Mouse (Mus musculus) liver, embryonic 13.5 days (tissue): ENCODE measurements around the gene Bicdl1. TPM values are rescaled to one million over a fixed set of nuclear protein-coding genes. Genes with fewer than 3 reads are reported as not detected.

Experiments used
- ATAC-seq: fragments of 200-750 bp; cut with Nextera tagmentation; 2 replicates; pipeline ENCODE4 v1.8.0; 2017; ENCODE audit warnings: low read depth, mild to moderate bottlenecking, moderate number of reproducible peaks, moderate library complexity
- DNase-seq: peaks from one replicate; pipeline ENCODE4 v3.0.0; 2022
- H3K27ac ChIP-seq: fragments of 300-500 bp; sonication (generic); 2 replicates; pipeline ENCODE4 v1.5.1; 2015; ENCODE audit warnings: moderate library complexity, mild to moderate bottlenecking, inconsistent platforms
- H3K27me3 ChIP-seq: fragments of 300-500 bp; sonication (generic); 2 replicates; pipeline ENCODE4 v1.6.1; 2015; ENCODE audit warnings: mild to moderate bottlenecking, inconsistent platforms
- H3K36me3 ChIP-seq: fragments of 300-500 bp; sonication (generic); 2 replicates; pipeline ENCODE4 v1.6.1; 2015; ENCODE audit warnings: mild to moderate bottlenecking, inconsistent platforms
- H3K4me1 ChIP-seq: fragments of 300-500 bp; sonication (generic); replicated peaks from 2 replicates; pipeline ENCODE4 v1.6.1; 2015; ENCODE audit warnings: inconsistent platforms
- H3K4me2 ChIP-seq: fragments of 300-500 bp; sonication (generic); 2 replicates; pipeline ENCODE4 v1.6.1; 2015; ENCODE audit warnings: inconsistent platforms, mild to moderate bottlenecking, moderate library complexity
- H3K4me3 ChIP-seq: fragments of 300-500 bp; sonication (generic); replicated peaks from 2 replicates; pipeline ENCODE4 v1.5.1; 2015; ENCODE audit warnings: mild to moderate bottlenecking, inconsistent platforms
- H3K9ac ChIP-seq: fragments of 300-500 bp; sonication (generic); 2 replicates; pipeline ENCODE4 v1.6.1; 2015; ENCODE audit warnings: mild to moderate bottlenecking, inconsistent platforms
- H3K9me3 ChIP-seq: fragments of 300-500 bp; sonication (generic); replicated peaks from 2 replicates; pipeline ENCODE4 v1.6.1; 2016; ENCODE audit warnings: inconsistent platforms
- WGBS: fragments of 180-500 bp; shearing (Covaris S2); methylation state at CpG from one replicate; pipeline ENCODE4 v1.1.7; 2015; ENCODE audit not compliant: insufficient replicate concordance; 5-methylcytosine and 5-hydroxymethylcytosine counted together
- polyA plus RNA-seq: library from polyadenylated mRNA; unstranded; fragments of >200 nt; fragmentation: Nextera tagmentation; extraction: Ambion mirVana; gene quantifications from 2 replicates; pipeline ENCODE4 v1.2.1, GENCODE M21; 2015

Gene Bicdl1
- polyA plus RNA-seq, 1 experiment from 2014 or later, result 2.0 TPM

DNA sequence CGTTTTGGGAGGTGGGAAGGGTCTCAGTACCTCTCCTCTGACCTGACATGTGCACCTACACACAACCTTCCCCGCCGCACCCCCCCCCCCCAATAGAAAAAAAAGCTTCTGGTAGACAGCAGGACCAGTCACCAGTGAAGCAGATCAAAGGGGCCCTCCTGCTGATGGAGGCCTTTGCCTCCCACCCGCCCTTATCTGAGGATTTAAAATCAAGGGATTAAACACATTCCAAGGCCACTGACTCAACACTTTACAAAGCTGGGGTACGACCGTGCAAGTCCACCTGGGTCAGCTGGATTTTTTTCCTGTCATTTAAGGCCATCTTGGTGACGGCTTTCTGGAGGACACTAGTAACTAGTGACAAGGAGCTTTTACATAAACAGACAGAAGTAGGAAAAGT lies 63.5 kb downstream of the Bicdl1 start:
- 28% methylated on average over 7 of the region's 7 CpGs for WGBS
- H3K27me3 ChIP-seq, result peaks cover 7% of the 10 kb centered on the region; the same call in 1 of the 2 replicates
- ATAC-seq (no peak), DNase-seq (no peak)
- H3K4me2 ChIP-seq, result no peak overlapping the region
- 0 out of 2 replicates have a peak, but pooled peaks cover 3% of the 10 kb centered on the region for H3K9me3 ChIP-seq
- no peak overlapping the region for H3K27ac ChIP-seq
- H3K4me1 ChIP-seq, result no peaks in the 10 kb centered on the region
- H3K9ac ChIP-seq, result no peak overlapping the region
- no peak overlapping the region for H3K4me3 ChIP-seq
- no peaks in the 10 kb centered on the region for H3K36me3 ChIP-seq

DNA sequence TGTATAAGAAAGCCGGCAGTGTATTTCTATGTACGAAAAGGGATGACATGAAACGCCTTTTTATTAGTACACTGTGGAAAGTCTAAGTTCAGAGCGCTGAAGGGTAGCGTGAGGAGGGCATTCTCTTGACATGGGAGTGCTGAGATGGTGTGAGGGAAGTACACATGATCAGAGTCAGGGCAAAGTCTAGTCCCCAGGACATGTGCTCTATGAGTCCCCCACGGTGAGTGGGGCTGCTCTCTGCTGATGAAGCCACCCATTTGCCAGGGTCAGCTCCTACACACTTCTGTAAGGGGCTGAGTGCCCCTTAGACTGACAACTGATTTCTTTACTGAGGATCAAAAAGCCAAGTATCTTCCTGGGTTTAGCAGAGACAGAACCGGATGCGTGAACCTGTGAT lies 64.2 kb downstream of the Bicdl1 start:
- ATAC-seq, result no peak
- 70% methylated on average over 8 of the region's 8 CpGs for WGBS
- Histone ChIP-seq H3K36me3 (no peaks in the 10 kb centered on the region), H3K27me3 (peaks cover 6% of the 10 kb centered on the region; the same call in 1 of the 2 replicates), H3K27ac (no peak overlapping the region), H3K4me2 (no peak overlapping the region), H3K4me1 (no peaks in the 10 kb centered on the region), H3K9me3 (0 out of 2 replicates have a peak, but pooled peaks cover 3% of the 10 kb centered on the region), H3K4me3 (no peak overlapping the region), H3K9ac (no peak overlapping the region)
- DNase-seq, result no peak

DNA sequence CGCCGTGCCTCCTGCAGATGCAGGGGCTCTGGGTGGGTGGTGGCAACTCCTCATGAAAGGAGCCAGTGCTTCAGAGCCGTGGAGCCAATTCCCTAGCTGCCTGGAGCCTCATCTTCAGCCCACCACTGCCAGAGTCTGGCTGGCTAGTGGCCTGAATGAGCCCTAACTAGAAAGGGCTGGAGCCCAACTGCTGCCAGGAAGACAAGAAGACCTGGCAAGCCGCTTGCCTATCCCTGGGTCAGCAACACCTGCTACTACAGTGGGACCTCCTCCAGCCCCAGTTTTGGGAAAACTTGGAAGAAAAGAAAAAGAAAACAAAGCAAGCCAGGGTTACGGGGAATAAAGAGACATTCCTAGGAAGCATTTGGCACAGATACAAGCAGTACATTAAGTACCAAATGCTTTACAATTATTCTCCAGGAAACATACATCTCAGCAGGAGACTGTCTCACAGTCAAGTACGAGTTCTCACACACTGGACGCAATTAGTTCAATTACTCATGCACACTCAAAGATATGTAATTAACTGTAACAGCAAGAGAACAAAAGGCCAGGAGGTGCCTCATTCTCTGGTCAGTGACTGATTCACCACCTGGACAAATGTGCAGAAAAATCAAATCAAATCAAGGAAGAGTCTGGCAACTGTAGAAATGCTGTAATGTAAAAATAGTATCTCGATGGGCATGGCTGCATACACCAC lies 64.9 kb downstream of the Bicdl1 start:
- Histone ChIP-seq H3K27me3 (0 out of 2 replicates have a peak, but pooled peaks cover 6% of the 10 kb centered on the region), H3K9me3 (0 out of 2 replicates have a peak, but pooled peaks cover 3% of the 10 kb centered on the region), H3K4me1 (no peaks in the 10 kb centered on the region), H3K27ac (no peak overlapping the region), H3K4me3 (no peak overlapping the region), H3K9ac (no peak overlapping the region), H3K36me3 (no peaks in the 10 kb centered on the region), H3K4me2 (no peak overlapping the region)
- ATAC-seq (no peak), DNase-seq (no peak)
- 61% methylated on average over 8 of the region's 8 CpGs for WGBS

DNA sequence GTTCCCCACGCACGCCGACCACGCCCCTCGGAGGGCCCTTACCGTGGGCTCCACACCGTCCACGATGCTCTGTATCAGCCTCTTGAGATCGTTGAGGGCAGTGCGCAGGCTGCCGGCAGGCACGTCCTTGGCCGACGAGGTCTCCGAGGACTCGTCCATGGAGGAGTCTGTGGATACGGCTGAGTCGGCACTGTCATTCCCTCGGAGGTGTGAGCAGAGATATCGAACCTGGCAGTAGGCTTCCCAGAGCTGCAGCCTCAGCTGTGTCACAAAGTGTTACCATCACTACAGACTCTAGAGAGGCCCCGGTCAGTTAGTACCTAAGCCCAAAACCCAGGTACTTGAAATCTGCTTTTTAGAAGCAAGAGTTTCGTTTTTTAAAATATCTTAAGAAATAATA lies 68.8 kb downstream of the Bicdl1 start:
- H3K27ac ChIP-seq, result no peak overlapping the region
- H3K4me1 ChIP-seq, result no peaks in the 10 kb centered on the region
- H3K9me3 ChIP-seq, result 0 out of 2 replicates have a peak, but pooled peaks cover 3% of the 10 kb centered on the region
- ATAC-seq (no peak), DNase-seq (no peak)
- no peak overlapping the region for H3K4me3 ChIP-seq
- no peaks in the 10 kb centered on the region for H3K36me3 ChIP-seq
- no peak overlapping the region for H3K9ac ChIP-seq
- H3K27me3 ChIP-seq, result 0 out of 2 replicates have a peak, but pooled peaks cover 3% of the 10 kb centered on the region
- no peak overlapping the region for H3K4me2 ChIP-seq
- 73% methylated on average over 22 of the region's 22 CpGs for WGBS

DNA sequence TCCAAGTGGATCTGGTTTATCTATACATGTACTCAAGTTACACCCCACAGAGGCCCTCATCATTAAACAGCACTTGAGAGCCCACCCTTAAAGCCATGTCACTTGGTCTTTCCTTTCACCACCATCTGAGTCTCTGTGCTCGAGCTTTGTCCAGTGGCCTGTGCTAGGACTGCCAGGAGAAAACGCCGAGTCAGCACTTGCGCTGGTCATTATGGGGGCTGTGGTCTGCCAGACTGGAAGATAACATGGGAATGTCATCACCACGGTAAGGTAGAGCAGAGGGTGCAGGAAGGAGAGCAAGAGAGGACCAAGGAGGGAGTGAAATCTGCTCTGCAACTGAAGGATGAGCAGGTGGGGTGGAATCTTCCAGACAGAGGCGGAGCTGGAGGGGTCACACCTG lies 73.1 kb downstream of the Bicdl1 start:
- no peak overlapping the region for H3K9ac ChIP-seq
- WGBS, result 54% methylated on average over 6 of the region's 6 CpGs
- 0 out of 2 replicates have a peak, but pooled peaks cover 3% of the 10 kb centered on the region for H3K27me3 ChIP-seq
- 0 out of 2 replicates have a peak, but pooled peaks cover under 1% of the 10 kb centered on the region for H3K4me1 ChIP-seq
- H3K36me3 ChIP-seq, result no peaks in the 10 kb centered on the region
- H3K27ac ChIP-seq, result no peak overlapping the region
- H3K4me2 ChIP-seq, result no peak overlapping the region
- no peaks in the 10 kb centered on the region for H3K9me3 ChIP-seq
- no peak for DNase-seq
- ATAC-seq, result no peak
- no peak overlapping the region for H3K4me3 ChIP-seq

- Histone ChIP-seq H3K36me3 (no peaks in the 10 kb centered on the region), H3K9me3 (no peaks in the 10 kb centered on the region), H3K4me2 (no peak overlapping the region), H3K27ac (no peak overlapping the region), H3K9ac (no peak overlapping the region), H3K27me3 (0 out of 2 replicates have a peak, but pooled peaks cover 3% of the 10 kb centered on the region), H3K4me3 (no peak overlapping the region), H3K4me1 (peaks cover 8% of the 10 kb centered on the region)
- DNase-seq (no peak), ATAC-seq (no peak)
- WGBS, result 48% methylated on average over 1 of the region's 1 CpGs
Measured at GRCm38 (mm10) chr5:115657234-115657633, 74.2 kb downstream of the Bicdl1 start.

- ATAC-seq, result no peak
- Histone ChIP-seq H3K27ac (no peak overlapping the region), H3K36me3 (no peaks in the 10 kb centered on the region), H3K4me3 (no peak overlapping the region), H3K27me3 (0 out of 2 replicates have a peak, but pooled peaks cover 3% of the 10 kb centered on the region), H3K9me3 (no peaks in the 10 kb centered on the region), H3K4me2 (no peak overlapping the region), H3K4me1 (peaks cover 14% of the 10 kb centered on the region), H3K9ac (no peak overlapping the region)
- WGBS, result 62% methylated on average over 6 of the region's 6 CpGs
- no peak for DNase-seq
Measured at GRCm38 (mm10) chr5:115656677-115657076, 74.7 kb downstream of the Bicdl1 start.

DNA sequence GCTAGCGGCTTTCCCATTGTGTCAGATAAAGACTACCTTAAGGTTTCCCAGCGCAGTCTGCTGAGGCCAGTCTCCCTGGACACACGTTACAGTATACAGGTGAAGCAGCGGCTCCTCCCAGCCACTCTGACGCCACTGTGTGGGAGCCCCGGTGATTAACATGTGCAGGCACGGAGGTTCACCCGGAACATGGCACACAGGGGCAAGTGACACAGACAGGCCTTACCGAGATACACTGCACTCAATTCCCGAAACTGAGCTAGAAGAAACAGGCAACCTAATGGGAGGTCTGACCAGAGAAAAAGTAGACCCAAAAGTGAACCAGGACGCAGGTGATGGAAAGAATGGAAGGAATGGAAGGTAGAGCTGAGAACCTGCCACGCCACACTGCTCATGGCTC lies 77.6 kb downstream of the Bicdl1 start:
- WGBS, result 83% methylated on average over 12 of the region's 12 CpGs
- Histone ChIP-seq H3K36me3 (no peaks in the 10 kb centered on the region; the same call in 1 of the 2 replicates), H3K4me2 (no peak overlapping the region), H3K4me3 (no peak overlapping the region), H3K9me3 (no peaks in the 10 kb centered on the region), H3K4me1 (peaks cover 18% of the 10 kb centered on the region), H3K27ac (no peak overlapping the region), H3K27me3 (no peaks in the 10 kb centered on the region), H3K9ac (no peak overlapping the region)
- DNase-seq (no peak), ATAC-seq (no peak)

GRCm38 (mm10) chr5:115652681-115653575 lies 78.5 kb downstream of the Bicdl1 start:
- peak overlapping the region; percentile 51 for H3K4me3 ChIP-seq
- peak; percentile 99 for DNase-seq
- no peaks in the 10 kb centered on the region for H3K9me3 ChIP-seq
- H3K27me3 ChIP-seq, result no peaks in the 10 kb centered on the region
- peak; percentile 100 for ATAC-seq
- peak overlapping the region; percentile 70 for H3K4me2 ChIP-seq
- peak overlapping the region; percentile 64 for H3K9ac ChIP-seq
- H3K4me1 ChIP-seq, result peaks cover 20% of the 10 kb centered on the region
- H3K27ac ChIP-seq, result peak overlapping the region; percentile 55
- peaks cover under 1% of the 10 kb centered on the region; the same call in 1 of the 2 replicates for H3K36me3 ChIP-seq
- WGBS, result 3% methylated on average over 35 of the region's 35 CpGs

DNA sequence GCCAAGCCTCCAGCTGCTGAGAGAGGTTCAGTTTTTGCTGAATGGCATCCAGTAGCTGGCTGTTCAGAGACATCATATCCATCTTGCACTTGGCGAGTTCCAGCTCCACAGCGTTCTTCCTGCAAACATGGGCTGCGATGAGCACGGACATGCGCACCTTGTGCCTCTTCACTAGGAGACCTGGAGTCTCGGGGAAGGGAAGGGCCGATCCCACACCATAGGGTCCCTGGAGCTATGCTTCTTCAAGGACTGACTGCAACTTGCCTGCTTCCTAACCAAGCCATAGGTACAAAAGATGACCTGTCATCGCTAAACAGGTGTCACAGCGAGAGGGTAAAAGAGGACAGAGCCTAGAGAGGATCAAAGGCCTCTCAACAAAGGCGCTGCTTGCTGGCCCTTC lies 79.6 kb downstream of the Bicdl1 start:
- Histone ChIP-seq H3K36me3 (peaks cover 11% of the 10 kb centered on the region), H3K9me3 (no peaks in the 10 kb centered on the region), H3K4me1 (peaks cover 20% of the 10 kb centered on the region), H3K9ac (peak overlapping the region; percentile 64), H3K27ac (0 out of 2 replicates have a peak overlapping the region, but pooled peaks have one; percentile 55), H3K4me3 (peak overlapping the region; percentile 51; the same call in 1 of the 2 replicates), H3K27me3 (no peaks in the 10 kb centered on the region), H3K4me2 (peak overlapping the region; percentile 70)
- DNase-seq, result no peak
- 91% methylated on average over 10 of the region's 10 CpGs for WGBS
- ATAC-seq, result no peak

DNA sequence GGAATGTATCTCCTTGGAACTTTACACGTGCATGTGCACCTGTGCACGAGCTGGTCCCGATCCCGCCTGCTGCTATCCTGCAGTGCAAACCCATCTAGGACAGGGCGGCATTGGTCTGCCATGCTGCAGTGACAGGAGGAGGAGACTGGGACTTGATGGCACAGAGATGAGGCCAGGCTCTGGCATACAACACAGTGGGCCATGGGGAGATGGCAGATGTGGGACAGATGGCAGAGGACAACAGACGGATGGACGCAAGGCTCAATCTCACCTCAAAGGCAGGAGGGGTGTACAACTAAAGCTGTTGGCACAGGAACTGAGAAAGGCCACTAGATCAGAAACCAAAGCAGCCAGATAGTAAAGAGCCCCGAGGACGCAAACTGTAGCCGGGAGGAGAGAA lies 80.5 kb downstream of the Bicdl1 start:
- Histone ChIP-seq H3K27me3 (no peaks in the 10 kb centered on the region), H3K4me2 (no peak overlapping the region), H3K4me3 (no peak overlapping the region), H3K27ac (no peak overlapping the region), H3K4me1 (peaks cover 20% of the 10 kb centered on the region), H3K36me3 (peaks cover 21% of the 10 kb centered on the region), H3K9ac (no peak overlapping the region), H3K9me3 (no peaks in the 10 kb centered on the region)
- WGBS, result 85% methylated on average over 10 of the region's 10 CpGs
- DNase-seq, result no peak
- no peak for ATAC-seq
